Mouse (Mus musculus): ENCODE results near the gene Krt87. TPM values are rescaled to one million over a fixed set of nuclear protein-coding genes. Genes with fewer than 3 reads are reported as not detected.

Gene Krt87
- polyA plus RNA-seq, 2 experiments = 0.73 to 0.89 TPM

DNA sequence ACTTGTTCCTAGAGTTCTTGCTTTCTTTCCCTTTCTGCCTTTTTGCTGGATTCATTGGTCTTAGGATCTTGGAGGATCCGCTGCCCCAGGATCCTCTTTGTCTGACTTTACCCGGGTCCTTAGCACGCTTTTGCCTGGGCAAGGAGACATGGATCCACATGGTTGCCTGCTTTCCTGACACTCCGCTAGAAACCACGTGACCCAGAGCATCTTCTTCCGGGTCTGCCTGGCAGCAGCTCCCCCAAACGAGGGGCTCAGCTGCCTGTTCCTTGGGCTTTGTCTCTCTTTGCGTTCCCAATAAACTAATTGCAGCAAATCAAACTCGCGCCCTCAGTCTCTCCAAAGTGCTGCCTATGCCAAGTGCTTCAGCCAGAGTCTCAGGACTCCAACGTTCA is 41.1 kb upstream of the Krt87 start:
- 0 out of 2 replicates have a peak, but pooled peaks cover 4% of the 10 kb centered on the region for H3K4me1 ChIP-seq (ENCODE audit: control insufficient read depth, insufficient read depth, low read length)
- 32% methylated on average over 11 of the region's 11 CpGs for WGBS
- H3K9ac ChIP-seq (ENCODE audit: low read depth, low read length, severe bottlenecking) = no peak overlapping the region
- peaks cover 9% of the 10 kb centered on the region; the same call in 1 of the 2 replicates for H3K27me3 ChIP-seq (ENCODE audit: control insufficient read depth, insufficient read depth, low read length)
- ATAC-seq (ENCODE audit: low FRiP score, low read depth) (no peak), DNase-seq (ENCODE audit: low spot score) (no peak)
- H3K9me3 ChIP-seq (ENCODE audit: control insufficient read depth, low read length) = no peaks in the 10 kb centered on the region
- H3K36me3 ChIP-seq (ENCODE audit: control insufficient read depth, insufficient read depth, low read length) = no peaks in the 10 kb centered on the region
- H3K4me3 ChIP-seq (replicated peaks; ENCODE audit: low read length) = peak overlapping the region; percentile 24
- no peak overlapping the region for H3K27ac ChIP-seq (replicated peaks; ENCODE audit: low read depth, low read length)
- peak overlapping the region; percentile 48 for H3K4me2 ChIP-seq (replicated peaks; ENCODE audit: low read depth, low read length, severe bottlenecking)
- TF ChIP-seq POLR2A (IDR thresholded peaks at IDR 0.05; ENCODE audit: borderline replicate concordance, extremely low read depth, insufficient read depth, insufficient read length) = no peak

DNA sequence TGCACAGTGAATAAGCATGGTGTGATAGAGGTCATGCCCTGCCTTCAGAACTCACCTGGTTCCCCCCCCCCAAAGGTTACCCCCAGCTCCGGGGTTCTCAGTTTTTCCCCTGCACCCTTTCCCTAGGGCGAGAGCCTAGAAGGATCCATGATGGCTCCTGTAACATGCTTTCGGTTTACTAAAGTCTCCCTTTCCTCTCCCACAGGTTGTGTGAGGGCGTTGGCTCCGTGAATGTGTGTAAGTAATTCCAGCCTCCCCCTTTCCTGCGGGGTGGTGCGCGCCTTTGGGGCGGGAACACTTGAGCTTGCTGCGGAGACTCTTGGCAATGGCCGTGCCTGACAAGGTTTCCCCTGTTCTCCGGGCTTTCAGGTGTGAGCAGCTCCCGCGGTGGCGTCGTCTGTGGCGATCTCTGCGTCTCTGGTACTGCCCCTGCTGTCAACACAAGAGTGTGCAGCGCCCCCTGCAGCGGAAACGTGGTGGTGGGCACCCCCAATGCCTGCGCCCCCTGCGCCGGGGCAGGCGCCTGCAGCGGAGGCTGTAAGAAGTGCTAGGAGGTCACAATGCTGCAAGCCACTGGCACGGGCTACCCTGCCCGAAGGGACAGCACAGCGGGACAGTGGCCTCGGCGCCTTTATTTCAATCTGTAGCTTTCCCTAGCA is 40.5 kb upstream of the Krt87 start:
- ATAC-seq (ENCODE audit: low FRiP score, low read depth) = no peak
- H3K9me3 ChIP-seq (ENCODE audit: control insufficient read depth, low read length) = no peaks in the 10 kb centered on the region
- H3K4me1 ChIP-seq (ENCODE audit: control insufficient read depth, insufficient read depth, low read length) = 0 out of 2 replicates have a peak, but pooled peaks cover 4% of the 10 kb centered on the region
- peak overlapping the region; percentile 48 for H3K4me2 ChIP-seq (replicated peaks; ENCODE audit: low read depth, low read length, severe bottlenecking)
- H3K9ac ChIP-seq (ENCODE audit: low read depth, low read length, severe bottlenecking) = no peak overlapping the region; the same call in 1 of the 2 replicates
- no peak overlapping the region for H3K27ac ChIP-seq (replicated peaks; ENCODE audit: low read depth, low read length)
- peaks cover 9% of the 10 kb centered on the region; the same call in 1 of the 2 replicates for H3K27me3 ChIP-seq (ENCODE audit: control insufficient read depth, insufficient read depth, low read length)
- peak; percentile 28 for DNase-seq (ENCODE audit: low spot score)
- peak overlapping the region; percentile 24 for H3K4me3 ChIP-seq (replicated peaks; ENCODE audit: low read length)
- no peak for TF ChIP-seq POLR2A (IDR thresholded peaks at IDR 0.05; ENCODE audit: borderline replicate concordance, extremely low read depth, insufficient read depth, insufficient read length)
- WGBS = 11% methylated on average over 31 of the region's 31 CpGs
- H3K36me3 ChIP-seq (ENCODE audit: control insufficient read depth, insufficient read depth, low read length) = no peaks in the 10 kb centered on the region

GRCm38 (mm10) chr15:101472952-101473528 is 34.4 kb upstream of the Krt87 start, which contains the start of gene Krt86:
Krt86 (plus strand) TSS chr15:101473478.
- Histone ChIP-seq H3K4me3 (replicated peaks; ENCODE audit: low read length) (no peak within 1 kb of the TSS), H3K9me3 (ENCODE audit: control insufficient read depth, low read length) (no peaks in the 10 kb centered on the region), H3K27me3 (ENCODE audit: control insufficient read depth, insufficient read depth, low read length) (no peaks in the 10 kb centered on the region), H3K4me2 (replicated peaks; ENCODE audit: low read depth, low read length, severe bottlenecking) (no peak within 1 kb of the TSS), H3K9ac (ENCODE audit: low read depth, low read length, severe bottlenecking) (no peak within 1 kb of the TSS), H3K36me3 (ENCODE audit: control insufficient read depth, insufficient read depth, low read length) (no peaks in the 10 kb centered on the region), H3K27ac (replicated peaks; ENCODE audit: low read depth, low read length) (no peak within 1 kb of the TSS), H3K4me1 (ENCODE audit: control insufficient read depth, insufficient read depth, low read length) (no peaks in the 10 kb centered on the region)
- 19% methylated on average over 10 of the region's 10 CpGs for WGBS
- TF ChIP-seq POLR2A (IDR thresholded peaks at IDR 0.05; ENCODE audit: borderline replicate concordance, extremely low read depth, insufficient read depth, insufficient read length) = no peak
- peak; percentile 66 for DNase-seq (ENCODE audit: low spot score)
- ATAC-seq (ENCODE audit: low FRiP score, low read depth) = no peak

- Histone ChIP-seq H3K4me3 (replicated peaks; ENCODE audit: low read length) (no peak overlapping the region), H3K36me3 (ENCODE audit: control insufficient read depth, insufficient read depth, low read length) (no peaks in the 10 kb centered on the region), H3K27ac (replicated peaks; ENCODE audit: low read depth, low read length) (no peak overlapping the region), H3K4me2 (replicated peaks; ENCODE audit: low read depth, low read length, severe bottlenecking) (no peak overlapping the region), H3K9me3 (ENCODE audit: control insufficient read depth, low read length) (no peaks in the 10 kb centered on the region), H3K4me1 (ENCODE audit: control insufficient read depth, insufficient read depth, low read length) (no peaks in the 10 kb centered on the region), H3K27me3 (ENCODE audit: control insufficient read depth, insufficient read depth, low read length) (no peaks in the 10 kb centered on the region), H3K9ac (ENCODE audit: low read depth, low read length, severe bottlenecking) (no peak overlapping the region)
- DNase-seq (ENCODE audit: low spot score) = no peak
- TF ChIP-seq POLR2A (IDR thresholded peaks at IDR 0.05; ENCODE audit: borderline replicate concordance, extremely low read depth, insufficient read depth, insufficient read length) = no peak
- 81% methylated on average over 4 of the region's 4 CpGs for WGBS
- no peak for ATAC-seq (ENCODE audit: low FRiP score, low read depth)
Observed at GRCm38 (mm10) chr15:101469093-101469492, 30.5 kb upstream of the Krt87 start.

DNA sequence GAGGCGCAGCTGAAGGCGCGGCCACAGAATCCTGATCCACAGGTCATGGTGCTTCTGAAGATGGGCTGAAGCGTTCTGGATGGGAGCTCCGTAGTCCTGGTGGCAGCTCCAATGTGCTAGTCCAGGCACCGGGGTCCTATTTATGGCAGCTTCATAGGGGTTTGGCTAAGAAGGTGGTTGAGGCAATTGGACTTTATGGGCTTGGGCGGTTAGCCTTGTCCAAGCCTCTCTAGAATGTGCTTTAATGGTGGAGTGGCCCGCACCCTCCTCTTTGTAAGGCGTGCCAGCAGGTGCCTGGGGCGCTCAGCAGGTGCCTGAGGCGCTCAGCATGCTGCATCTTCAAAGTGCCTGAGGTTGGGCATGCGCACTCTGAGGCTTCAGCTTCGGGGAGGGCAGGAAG is 25.0 kb upstream of the Krt87 start, which contains the start of gene Krt81:
Krt81 (minus strand) TSS at position 101 of the 400 bp plus-strand sequence.
- Histone ChIP-seq H3K36me3 (ENCODE audit: control insufficient read depth, insufficient read depth, low read length) (no peaks in the 10 kb centered on the region), H3K27me3 (ENCODE audit: control insufficient read depth, insufficient read depth, low read length) (no peaks in the 10 kb centered on the region), H3K9me3 (ENCODE audit: control insufficient read depth, low read length) (no peaks in the 10 kb centered on the region), H3K4me1 (ENCODE audit: control insufficient read depth, insufficient read depth, low read length) (no peaks in the 10 kb centered on the region), H3K4me3 (replicated peaks; ENCODE audit: low read length) (no peak within 1 kb of the TSS), H3K9ac (ENCODE audit: low read depth, low read length, severe bottlenecking) (no peak within 1 kb of the TSS), H3K4me2 (replicated peaks; ENCODE audit: low read depth, low read length, severe bottlenecking) (no peak within 1 kb of the TSS), H3K27ac (replicated peaks; ENCODE audit: low read depth, low read length) (no peak within 1 kb of the TSS)
- ATAC-seq (ENCODE audit: low FRiP score, low read depth) (no peak), DNase-seq (ENCODE audit: low spot score) (no peak)
- no peak for TF ChIP-seq POLR2A (IDR thresholded peaks at IDR 0.05; ENCODE audit: borderline replicate concordance, extremely low read depth, insufficient read depth, insufficient read length)
- WGBS = 84% methylated on average over 12 of the region's 13 CpGs

Data from limb, embryonic 14.5 days (tissue).